Mouse (Mus musculus): ENCODE results near the gene Ndufa3.
"Not testable (repeated sequence)": the region's sequence is repeated elsewhere in the genome, so short reads cannot be mapped to it uniquely, and the experiment has no call there.

The Ndufa3 gene

DNA sequence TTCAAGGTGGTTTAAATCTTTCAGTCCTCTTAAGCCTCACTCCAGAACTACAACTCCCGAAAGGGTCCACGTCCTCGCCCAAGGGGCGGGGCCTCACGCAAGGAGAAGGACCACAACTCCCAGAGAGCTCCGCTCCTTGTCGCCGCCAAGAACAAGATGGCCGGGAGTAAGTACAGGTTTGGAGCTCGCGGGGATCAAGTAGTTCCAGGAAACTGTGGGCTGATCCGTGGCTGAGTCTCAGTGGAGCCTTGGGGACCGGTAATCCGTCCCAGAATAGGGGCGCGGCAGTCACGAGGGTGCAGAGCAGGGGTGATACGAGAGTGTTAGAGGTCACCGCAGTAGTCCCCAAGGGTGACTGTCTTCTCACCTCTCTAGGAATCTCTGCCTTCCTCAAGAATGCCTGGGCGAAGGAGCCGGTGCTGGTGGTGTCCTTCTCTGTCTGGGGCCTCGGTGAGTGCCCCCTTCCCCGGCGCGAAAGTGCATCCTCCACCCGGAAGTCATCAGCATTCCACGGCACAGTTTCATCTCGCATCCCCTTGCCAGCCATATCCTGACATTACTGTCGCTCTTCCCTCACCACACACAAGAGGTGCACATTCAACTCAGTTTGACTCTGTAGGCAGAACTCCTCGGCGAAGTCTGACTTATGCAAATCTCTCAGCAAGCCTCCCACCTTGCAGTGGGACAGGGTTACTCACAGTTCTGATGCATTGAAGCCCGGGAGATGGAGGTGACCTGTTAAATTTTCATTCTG lies at the start of gene Ndufa3:
Gene Ndufa3, plus strand, starts transcription at position 132 of the 754 bp plus-strand sequence.
- DNase-seq (ENCODE audit: low spot score): peak; percentile 91

- no peak for DNase-seq (ENCODE audit: low spot score)
Measured at GRCm38 (mm10) chr7:3569725-3570124, 47.4 kb upstream of the Ndufa3 start.

DNA sequence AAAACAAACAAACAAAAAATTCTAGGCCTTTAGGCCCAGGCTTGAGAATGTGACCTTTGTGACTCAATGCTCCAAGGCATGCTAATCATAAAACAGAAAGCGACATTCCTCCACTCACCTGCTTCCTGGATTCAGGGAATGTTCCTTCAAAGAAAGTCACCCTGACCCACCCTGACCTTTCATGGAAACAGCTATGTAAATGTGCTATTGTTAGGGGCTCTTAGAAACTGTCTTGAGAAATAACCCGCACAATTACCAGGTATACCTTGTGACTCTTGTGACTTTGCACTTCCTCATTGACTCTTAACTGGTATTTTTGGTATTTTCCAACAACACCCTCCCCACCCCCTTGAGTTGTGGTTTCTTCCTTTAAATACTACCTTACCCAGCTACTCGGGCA lies 46.6 kb upstream of the Ndufa3 start:
- not testable (repeated sequence) for DNase-seq (ENCODE audit: low spot score)

- no peak for DNase-seq (ENCODE audit: low spot score)
Measured at GRCm38 (mm10) chr7:3571847-3572246, 45.3 kb upstream of the Ndufa3 start.

DNA sequence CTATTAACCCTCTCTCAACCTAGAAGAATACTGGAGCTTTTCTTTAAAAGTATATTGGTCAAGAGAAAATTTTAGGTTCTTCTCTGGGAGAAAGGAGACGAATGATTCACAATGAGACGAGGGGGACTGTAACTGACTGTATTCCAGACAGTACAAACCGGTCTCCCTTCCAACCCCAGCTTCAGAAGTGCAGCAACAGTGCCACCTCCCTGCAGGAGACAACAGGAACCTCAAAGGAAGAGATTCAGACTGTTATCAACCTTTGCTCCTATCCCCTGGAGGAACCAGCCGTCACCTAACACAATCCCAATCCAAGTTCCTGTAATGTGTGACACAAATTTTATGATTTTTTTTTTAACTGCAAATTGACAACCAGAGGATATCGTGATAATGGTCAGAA lies 43.0 kb upstream of the Ndufa3 start:
- no peak for DNase-seq (ENCODE audit: low spot score)

- DNase-seq (ENCODE audit: low spot score): no peak
Measured at GRCm38 (mm10) chr7:3576354-3577124, 40.6 kb upstream of the Ndufa3 start.

DNA sequence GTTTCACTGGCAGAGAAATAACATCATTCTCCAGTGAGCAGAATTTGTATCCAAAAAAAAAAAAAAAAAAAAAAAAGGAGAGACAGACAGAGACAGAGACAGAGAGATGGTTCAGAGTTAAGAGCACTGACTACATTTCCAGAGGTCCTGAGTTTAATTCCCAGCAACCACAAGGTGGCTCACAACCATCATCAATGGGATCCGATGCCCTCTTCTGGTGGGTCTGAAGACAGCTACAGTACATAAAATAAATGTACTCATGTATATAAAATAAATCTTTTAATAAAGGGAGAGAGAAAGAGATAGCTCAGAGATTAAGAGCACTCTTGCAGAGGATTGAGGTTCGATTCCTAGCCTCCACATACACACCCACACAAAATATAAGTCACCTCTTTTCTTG lies 39.0 kb upstream of the Ndufa3 start:
- no peak for DNase-seq (ENCODE audit: low spot score)

GRCm38 (mm10) chr7:3578952-3579546 lies 38.1 kb upstream of the Ndufa3 start:
- DNase-seq (ENCODE audit: low spot score): no peak

- no peak for DNase-seq (ENCODE audit: low spot score)
Measured at GRCm38 (mm10) chr7:3580029-3580428, 37.1 kb upstream of the Ndufa3 start.

GRCm38 (mm10) chr7:3585763-3586162 lies 31.4 kb upstream of the Ndufa3 start:
- DNase-seq (ENCODE audit: low spot score): no peak

GRCm38 (mm10) chr7:3586255-3586654 lies 30.9 kb upstream of the Ndufa3 start:
- no peak for DNase-seq (ENCODE audit: low spot score)

DNA sequence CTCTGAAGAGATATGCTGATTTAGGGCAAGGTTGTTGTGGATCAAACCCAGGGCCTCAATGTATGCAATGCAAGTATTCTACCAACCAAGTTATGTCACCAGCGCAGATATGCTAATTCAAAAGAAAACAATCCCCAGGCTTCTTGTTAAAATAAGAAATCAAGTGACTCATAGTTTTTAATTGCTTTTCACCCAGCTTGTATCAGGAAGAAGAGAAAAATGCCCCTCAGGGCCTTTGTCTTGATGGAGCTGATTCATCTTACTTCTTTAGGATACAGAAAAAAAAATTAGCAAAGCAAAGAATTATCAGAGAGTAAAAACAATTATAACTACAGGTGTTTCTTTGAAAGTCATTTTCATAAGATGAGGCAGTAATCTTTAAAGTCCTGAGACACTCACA lies 29.9 kb upstream of the Ndufa3 start:
- no peak for DNase-seq (ENCODE audit: low spot score)

GRCm38 (mm10) chr7:3590550-3590949 lies 26.6 kb upstream of the Ndufa3 start:
- DNase-seq (ENCODE audit: low spot score): no peak

DNA sequence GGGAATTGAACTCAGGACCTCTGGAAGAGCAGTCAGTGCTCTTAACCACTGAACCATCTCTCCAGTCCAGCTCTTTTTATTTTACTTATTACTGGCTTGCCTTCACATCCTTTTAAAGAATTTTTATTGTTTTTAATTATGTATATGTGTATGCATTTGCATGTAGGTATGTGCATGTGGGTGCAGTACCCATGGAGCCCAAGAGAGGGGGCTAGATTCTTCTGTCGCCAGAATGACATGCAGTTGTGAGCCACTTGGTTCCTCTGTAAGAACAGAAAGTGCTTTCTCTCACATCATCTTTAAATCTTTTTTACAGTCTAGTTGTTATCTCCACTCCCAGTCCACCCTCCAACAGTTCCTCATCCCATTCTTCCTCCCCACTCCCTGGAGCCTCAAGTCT lies 25.6 kb upstream of the Ndufa3 start:
- DNase-seq (ENCODE audit: low spot score): no peak

GRCm38 (mm10) chr7:3593855-3594254 lies 23.3 kb upstream of the Ndufa3 start:
- no peak for DNase-seq (ENCODE audit: low spot score)

GRCm38 (mm10) chr7:3594686-3595085 lies 22.5 kb upstream of the Ndufa3 start:
- DNase-seq (ENCODE audit: low spot score): no peak

GRCm38 (mm10) chr7:3595146-3595545 lies 22.0 kb upstream of the Ndufa3 start:
- no peak for DNase-seq (ENCODE audit: low spot score)

DNA sequence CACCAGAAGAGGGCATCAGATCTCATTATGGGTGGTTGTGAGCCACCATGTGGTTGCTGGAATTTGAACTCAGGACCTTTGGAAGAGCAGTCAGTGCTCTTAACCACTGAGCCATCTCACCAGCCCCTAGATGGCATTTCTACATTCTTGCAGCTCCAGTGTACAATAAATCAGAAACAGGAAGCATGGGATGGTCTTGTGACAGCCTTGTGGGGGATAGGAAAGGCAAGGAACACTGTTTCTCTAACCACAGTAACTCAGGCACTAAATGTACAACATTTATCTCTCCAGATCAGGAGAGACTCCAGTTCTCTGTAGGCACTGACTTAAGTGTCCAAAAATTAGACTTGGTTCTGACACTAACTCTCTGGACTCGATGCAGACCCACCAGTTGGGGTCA lies 19.4 kb upstream of the Ndufa3 start:
- not testable (repeated sequence) for DNase-seq (ENCODE audit: low spot score)

DNA sequence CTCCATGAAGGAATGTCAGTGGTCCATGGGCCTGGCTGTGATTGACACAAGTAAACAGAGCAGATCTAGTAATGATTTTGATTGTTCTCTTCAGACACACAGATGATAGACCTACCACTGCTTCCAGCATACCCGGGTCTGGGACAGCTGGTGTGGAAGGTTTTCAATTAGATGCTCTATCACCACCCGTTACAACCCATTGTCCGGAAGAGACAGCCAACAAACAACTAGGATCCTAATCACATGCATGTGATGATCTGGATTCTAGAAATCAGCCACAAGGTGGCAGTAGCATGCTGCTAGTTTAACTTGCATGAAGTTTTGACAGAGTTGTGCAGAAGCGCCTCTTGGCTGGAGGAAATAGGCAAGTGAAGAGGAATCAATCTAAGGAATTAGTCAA lies 16.1 kb upstream of the Ndufa3 start:
- peak; percentile 73 for DNase-seq (ENCODE audit: low spot score)

GRCm38 (mm10) chr7:3606798-3607197 lies 10.4 kb upstream of the Ndufa3 start:
- no peak for DNase-seq (ENCODE audit: low spot score)

- no peak for DNase-seq (ENCODE audit: low spot score)
Measured at GRCm38 (mm10) chr7:3607391-3607790, 9.8 kb upstream of the Ndufa3 start.

- no peak for DNase-seq (ENCODE audit: low spot score)
Measured at GRCm38 (mm10) chr7:3608668-3609067, 8.5 kb upstream of the Ndufa3 start.

GRCm38 (mm10) chr7:3609082-3609481 lies 8.1 kb upstream of the Ndufa3 start:
- peak; percentile 70 for DNase-seq (ENCODE audit: low spot score)

Measured in testis, postnatal 10 days (tissue).